Mouse (Mus musculus): ENCODE measurements at regions not wholly inside any gene's neighbourhood (a gene's known extent, or its start where the extent isn't known, plus 50 kb on each side); places are given as distances from the start of the nearest gene placed in this dataset.

- peak; percentile 9 for DNase-seq (ENCODE audit: low spot score)
These were observed 1230.7 kb downstream of the Flrt2 start for GRCm38 (mm10) chr12:96922752-96923151.

Data from layer of hippocampus, adult 9-10 months (tissue).